Mouse (Mus musculus) lung, adult 2 months (tissue): ENCODE results near the gene Tgoln1. TPM values are rescaled to one million over a fixed set of nuclear protein-coding genes. Genes with fewer than 3 reads are reported as not detected.

ENCODE experiments used
- DNase-seq: peaks from one replicate; pipeline ENCODE4 v3.0.0; 2022
- H3K4me1 ChIP-seq: fragments of 200-500 bp; 2 replicates; pipeline ENCODE4 v1.6.1; 2011; ENCODE audit warnings: low read length; ENCODE audit not compliant: control insufficient read depth, insufficient read depth
- H3K4me3 ChIP-seq: fragments of 200-500 bp; replicated peaks from 2 replicates; pipeline ENCODE3; 2011; ENCODE audit warnings: low read depth, mild to moderate bottlenecking, control low read depth, low read length; ENCODE audit errors: extremely low read depth
- CTCF ChIP-seq: fragments of 200-500 bp; IDR thresholded peaks from 2 replicates; pipeline ENCODE4 v1.5.1; 2011; ENCODE audit warnings: mild to moderate bottlenecking, low read length, control low read depth; ENCODE audit not compliant: insufficient read depth
- POLR2A ChIP-seq: fragments of 200-500 bp; IDR thresholded peaks from 2 replicates; pipeline ENCODE4 v1.6.1; 2011; ENCODE audit warnings: low read depth, mild to moderate bottlenecking, control low read depth, low read length, borderline replicate concordance; ENCODE audit errors: extremely low read depth
- WGBS: fragments of 180-500 bp; shearing (Covaris S2); methylation state at CpG from one replicate; pipeline ENCODE4 v1.1.7; 2018; 5-methylcytosine and 5-hydroxymethylcytosine counted together
- polyA plus RNA-seq: library from polyadenylated mRNA; depleted of rRNA; stranded (reverse); fragments of >200 nt; gene quantifications from 2 replicates; pipeline ENCODE4 v1.2.3, GENCODE M21; 2012

Tgoln1 gene
- polyA plus RNA-seq, 1 experiment, result 72.4 TPM

DNA sequence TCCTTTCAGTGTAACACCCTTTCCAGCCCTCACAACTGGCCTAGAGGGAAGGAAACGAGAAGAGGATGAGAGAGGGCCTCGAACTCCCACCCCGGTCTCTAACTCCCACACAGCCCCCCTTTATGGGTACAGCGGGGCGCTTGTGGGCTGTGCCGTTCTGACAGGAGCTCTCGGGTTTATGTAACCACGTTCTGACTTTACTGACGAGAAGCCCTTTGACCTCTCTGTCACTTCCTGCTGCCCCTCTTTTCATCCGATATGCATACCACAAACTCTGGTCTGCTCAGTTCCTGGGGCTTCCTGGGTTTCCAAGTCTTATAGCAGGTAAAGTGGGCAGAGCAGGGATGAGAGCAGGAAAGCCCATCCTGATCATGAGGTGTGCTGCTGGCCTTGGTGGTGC lies 17.5 kb upstream of the Tgoln1 start:
- no peak overlapping the region for H3K4me3 ChIP-seq
- DNase-seq, result no peak
- peaks cover 3% of the 10 kb centered on the region; the same call in 1 of the 2 replicates for H3K4me1 ChIP-seq
- TF ChIP-seq CTCF (no peak), POLR2A (no peak)
- 64% methylated on average over 10 of the region's 10 CpGs for WGBS

DNA sequence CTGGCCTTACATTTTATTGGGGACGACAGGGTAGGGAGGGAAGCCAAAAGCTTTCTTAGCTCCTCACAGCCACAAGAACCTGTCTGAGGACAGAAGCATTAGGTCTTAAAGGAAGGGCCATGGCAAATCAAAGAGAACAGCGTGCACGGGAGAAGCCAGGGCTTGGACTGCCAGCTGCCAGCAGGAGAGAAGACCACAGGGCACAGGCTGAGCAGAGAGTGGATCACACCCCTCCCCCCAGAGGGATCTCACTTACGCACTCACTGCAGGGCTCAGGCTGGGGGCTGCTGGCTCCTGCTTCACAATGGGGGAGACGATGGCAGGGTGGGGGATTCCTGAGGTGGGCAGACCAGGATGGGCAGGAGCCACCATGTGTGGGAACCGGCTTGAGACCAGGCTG lies 14.9 kb upstream of the Tgoln1 start:
- DNase-seq, result no peak
- TF ChIP-seq CTCF (no peak), POLR2A (no peak)
- 82% methylated on average over 6 of the region's 6 CpGs for WGBS
- no peak overlapping the region for H3K4me3 ChIP-seq
- peaks cover 3% of the 10 kb centered on the region; the same call in 1 of the 2 replicates for H3K4me1 ChIP-seq

DNA sequence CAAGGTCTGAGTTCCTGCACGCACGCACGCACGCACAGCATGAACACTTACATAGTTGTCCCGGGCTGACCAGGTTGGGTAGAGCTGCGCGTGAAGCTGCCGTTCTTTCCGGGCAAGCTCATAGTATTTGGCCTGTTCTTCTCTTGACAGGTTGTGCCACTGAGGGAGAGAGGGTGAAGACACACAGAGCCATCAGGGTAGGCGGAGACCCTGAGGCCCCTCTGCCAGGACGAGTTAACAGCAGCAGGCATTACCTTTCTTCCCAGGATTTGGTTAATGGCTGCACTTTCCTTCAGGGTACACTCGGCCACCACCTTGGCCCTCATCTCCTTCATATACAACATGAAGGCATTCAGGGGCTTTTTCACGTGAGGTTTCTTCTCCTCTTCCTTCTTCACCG lies 14.2 kb upstream of the Tgoln1 start:
- Histone ChIP-seq H3K4me3 (no peak overlapping the region), H3K4me1 (no peaks in the 10 kb centered on the region; the same call in 1 of the 2 replicates)
- 87% methylated on average over 14 of the region's 14 CpGs for WGBS
- TF ChIP-seq POLR2A (no peak), CTCF (no peak)
- no peak for DNase-seq

GRCm38 (mm10) chr6:72630370-72630769 lies 13.6 kb upstream of the Tgoln1 start:
- no peaks in the 10 kb centered on the region for H3K4me1 ChIP-seq
- TF ChIP-seq POLR2A (no peak), CTCF (no peak)
- no peak for DNase-seq

DNA sequence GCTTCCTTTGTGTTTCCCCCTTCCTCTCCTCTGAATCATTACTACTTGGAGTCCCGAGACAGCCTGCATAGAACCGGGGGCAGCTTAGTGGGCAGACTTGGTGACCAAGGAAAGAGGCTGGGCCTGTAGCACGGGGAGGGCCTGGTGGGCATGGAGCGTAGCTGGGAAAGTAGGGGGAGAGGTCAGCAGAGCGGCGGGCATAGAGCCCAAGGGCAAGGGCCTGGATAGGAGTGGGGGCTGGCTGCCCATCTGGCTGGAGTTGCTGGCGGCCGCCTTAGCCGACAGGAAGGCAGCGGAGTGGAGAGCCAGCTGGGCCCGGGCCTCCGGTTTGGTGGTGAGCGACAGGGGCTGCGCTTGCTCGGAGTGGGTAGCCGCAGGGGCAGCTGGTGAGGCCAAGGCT lies 10.5 kb upstream of the Tgoln1 start:
- 83% methylated on average over 16 of the region's 16 CpGs for WGBS

More at GRCm38 (mm10) chr6:72630370-72630769, 13.6 kb upstream of the Tgoln1 start:
- H3K4me3 ChIP-seq, result no peak overlapping the region
- 73% methylated on average over 2 of the region's 2 CpGs for WGBS

DNA sequence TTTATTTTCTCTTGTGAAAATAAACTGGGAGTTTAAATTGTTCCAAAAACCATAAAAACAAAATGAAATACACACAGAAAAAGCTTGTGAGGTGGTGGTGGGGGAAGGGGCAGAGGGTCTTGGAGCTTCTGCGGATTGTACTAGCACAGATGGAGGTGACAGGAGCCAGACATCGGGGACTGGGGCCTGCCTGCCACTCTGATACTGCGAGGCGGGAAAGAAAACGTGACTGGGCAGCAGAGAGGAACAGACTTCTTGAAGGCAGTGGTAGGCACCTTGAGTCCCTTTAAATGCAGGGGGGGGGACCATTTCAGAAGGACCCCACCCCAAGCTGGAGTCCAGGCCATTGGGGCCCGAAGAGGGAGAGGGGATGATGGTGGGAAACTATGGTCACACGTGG lies 9.6 kb upstream of the Tgoln1 start:
- DNase-seq, result no peak
- 86% methylated on average over 7 of the region's 7 CpGs for WGBS
- Histone ChIP-seq H3K4me3 (no peak overlapping the region), H3K4me1 (no peaks in the 10 kb centered on the region)
- TF ChIP-seq CTCF, result no peak
- no peak for TF ChIP-seq POLR2A

More for the DNA sequence above, 10.5 kb upstream of the Tgoln1 start:
- Histone ChIP-seq H3K4me3 (no peak overlapping the region), H3K4me1 (no peaks in the 10 kb centered on the region)
- no peak for DNase-seq
- TF ChIP-seq CTCF, result no peak
- no peak for TF ChIP-seq POLR2A

- 70% methylated on average over 8 of the region's 8 CpGs for WGBS
- Histone ChIP-seq H3K4me1 (no peaks in the 10 kb centered on the region), H3K4me3 (no peak overlapping the region)
- TF ChIP-seq CTCF (no peak), POLR2A (no peak)
- no peak for DNase-seq
Observed at GRCm38 (mm10) chr6:72623661-72624402, 7.0 kb upstream of the Tgoln1 start.

DNA sequence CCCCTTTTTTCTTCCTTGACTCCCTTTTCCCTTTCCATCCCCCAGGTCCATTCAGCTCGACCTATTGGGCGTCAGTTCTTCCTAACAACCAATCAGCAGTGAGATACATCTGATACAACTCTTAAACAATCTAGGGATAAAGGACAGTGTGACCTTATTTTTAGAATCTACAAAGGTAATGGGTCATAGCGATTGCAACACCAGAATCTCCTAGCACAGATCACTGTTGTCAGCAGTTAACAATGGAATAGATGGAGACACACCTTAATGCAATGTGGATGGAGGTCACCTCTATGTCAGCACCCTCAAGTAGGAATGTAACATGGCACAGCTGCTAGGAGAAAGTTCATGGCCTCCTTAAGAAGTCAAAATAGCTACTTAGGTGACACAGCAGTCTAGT lies 6.1 kb upstream of the Tgoln1 start:
- WGBS, result 50% methylated on average over 3 of the region's 3 CpGs
- H3K4me1 ChIP-seq, result no peaks in the 10 kb centered on the region
- DNase-seq, result no peak
- no peak overlapping the region for H3K4me3 ChIP-seq
- no peak for TF ChIP-seq POLR2A
- no peak for TF ChIP-seq CTCF

DNA sequence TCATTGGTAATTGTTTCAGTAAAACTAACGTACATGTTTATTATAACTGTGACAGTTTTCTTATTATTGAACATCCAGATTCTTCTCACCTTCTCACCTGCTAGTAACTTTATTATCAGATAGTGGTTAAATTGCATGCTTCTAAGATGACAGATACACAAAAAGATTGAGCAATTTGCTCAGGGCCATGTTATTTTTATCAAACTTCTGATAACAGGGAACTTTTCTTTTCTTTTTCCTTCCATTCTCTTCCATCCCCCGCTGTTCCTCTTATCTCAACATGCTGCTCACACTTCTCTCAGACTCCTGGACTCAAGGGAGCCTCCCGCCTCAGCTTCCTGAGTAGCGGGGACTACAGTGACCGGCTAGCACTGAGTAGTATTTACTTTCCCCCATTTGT lies 4.1 kb upstream of the Tgoln1 start:
- H3K4me1 ChIP-seq, result no peaks in the 10 kb centered on the region
- 46% methylated on average over 5 of the region's 5 CpGs for WGBS

More for the DNA sequence above, 4.1 kb upstream of the Tgoln1 start:
- DNase-seq, result no peak
- H3K4me3 ChIP-seq, result no peak overlapping the region
- TF ChIP-seq POLR2A (no peak), CTCF (no peak)
